In genomic region chr13:81657351-81658052, GRCm38 (mm10) we compare ENCODE assay signal across 8 mouse cellular contexts. TPM values are rescaled to one million over a fixed set of nuclear protein-coding genes. Genes with fewer than 3 reads are reported as not detected.
DNase-seq lines count a peak whose midpoint lies in the region; ATAC-seq and TF ChIP-seq lines count a peak whose summit lies in the region.

Gene Lysmd3, plus strand, starts transcription at chr13:81657663.

- peak within 1 kb of the TSS; percentile 75 for H3K4me3 ChIP-seq in bone marrow macrophage, adult 2 months (ENCODE audit: insufficient read depth, low read length)
- peak within 1 kb of the TSS; percentile 97 for H3K4me3 ChIP-seq in embryonic fibroblast, embryonic 13.5 days (ENCODE audit: insufficient read depth, low read length)
- H3K4me3 ChIP-seq in heart, embryonic 10.5 days: peak within 1 kb of the TSS; percentile 87
- H3K4me3 ChIP-seq in kidney, embryonic 15.5 days (replicated peaks): peak within 1 kb of the TSS; percentile 90

- H3K36me3 ChIP-seq in heart, embryonic 10.5 days: peaks cover 7% of the 10 kb centered on the region; the same call in 1 of the 2 replicates
- H3K36me3 ChIP-seq in kidney, embryonic 15.5 days: no peaks in the 10 kb centered on the region

- peak within 1 kb of the TSS; percentile 63 for H3K4me2 ChIP-seq in kidney, embryonic 15.5 days

- ATAC-seq in kidney, embryonic 15.5 days (replicated peaks; ENCODE audit: low FRiP score): peak; percentile 100
- peak; percentile 93 for ATAC-seq in monocyte, adult 5-6 weeks (replicated peaks; ENCODE audit: insufficient number of reproducible peaks, low FRiP score, low TSS enrichment, poor library complexity, severe bottlenecking)

- no peaks in the 10 kb centered on the region for H3K4me1 ChIP-seq in bone marrow macrophage, adult 2 months (ENCODE audit: control insufficient read depth, insufficient read depth, low read length)
- peaks cover 3% of the 10 kb centered on the region; the same call in 1 of the 2 replicates for H3K4me1 ChIP-seq in embryonic fibroblast, embryonic 13.5 days (ENCODE audit: control insufficient read depth, insufficient read depth, low read length)
- peaks cover 8% of the 10 kb centered on the region for H3K4me1 ChIP-seq in heart, embryonic 10.5 days
- H3K4me1 ChIP-seq in kidney, embryonic 15.5 days: peaks cover 14% of the 10 kb centered on the region

- peak within 1 kb of the TSS; percentile 42 for H3K27ac ChIP-seq in bone marrow macrophage, adult 2 months (ENCODE audit: insufficient read depth, low read depth, low read length)
- peak within 1 kb of the TSS; percentile 24 for H3K27ac ChIP-seq in embryonic fibroblast, embryonic 13.5 days (ENCODE audit: insufficient read depth, low read length)
- H3K27ac ChIP-seq in heart, embryonic 10.5 days: peak within 1 kb of the TSS; percentile 97
- H3K27ac ChIP-seq in kidney, embryonic 15.5 days: peak within 1 kb of the TSS; percentile 93

- no peaks in the 10 kb centered on the region for H3K9me3 ChIP-seq in heart, embryonic 10.5 days
- H3K9me3 ChIP-seq in kidney, embryonic 15.5 days (replicated peaks): no peaks in the 10 kb centered on the region

- DNase-seq in A20 (ENCODE audit: low read depth, low spot score) (peak; percentile 95), liver (peak; percentile 95)
- DNase-seq in heart, embryonic 10.5 days (ENCODE audit: low spot score): peak; percentile 95
- peak; percentile 91 to 96 for DNase-seq in spleen, postnatal 4 days (ENCODE audit: low spot score in 2 of 2)

- under 1% methylated on average over 73 of the region's 73 CpGs for WGBS in heart, embryonic 10.5 days
- WGBS in kidney, embryonic 15.5 days: under 1% methylated on average over 73 of the region's 73 CpGs

- TF ChIP-seq POLR2A in bone marrow macrophage, adult 2 months (IDR thresholded peaks at IDR 0.05; ENCODE audit: borderline replicate concordance, low read depth, low read length): 0 out of 2 replicates have a peak, but pooled peaks have one; percentile 59
- peak; percentile 85 for TF ChIP-seq POLR2A in embryonic fibroblast, embryonic 13.5 days (IDR thresholded peaks at IDR 0.05; ENCODE audit: low read depth, low read length)

- H3K9ac ChIP-seq in kidney, embryonic 15.5 days: peak within 1 kb of the TSS; percentile 85

- no peaks in the 10 kb centered on the region for H3K27me3 ChIP-seq in heart, embryonic 10.5 days (ENCODE audit: insufficient read depth, poor library complexity, severe bottlenecking)
- H3K27me3 ChIP-seq in kidney, embryonic 15.5 days: no peaks in the 10 kb centered on the region

- no peak for TF ChIP-seq CTCF in bone marrow macrophage, adult 2 months (IDR thresholded peaks at IDR 0.05; ENCODE audit: low read depth, low read length)
- TF ChIP-seq CTCF in embryonic fibroblast, embryonic 13.5 days (IDR thresholded peaks at IDR 0.05; ENCODE audit: borderline replicate concordance, insufficient read depth, low read length): no peak

RNA-seq across cellular contexts. Expression of gene Lysmd3, which starts in this region (rescaled TPM):
- polyA plus RNA-seq in bone marrow macrophage, adult 2 months (2012; ENCODE audit: insufficient read depth, insufficient read length, missing spikeins): 18.4 and 18.9 TPM in 2 replicates
- polyA plus RNA-seq in embryonic fibroblast, embryonic 13.5 days (2011; ENCODE audit: insufficient read length, low read depth, missing spikeins): 23.0 and 28.9 TPM in 2 replicates
- 26.8 and 27.0 TPM in 2 replicates for polyA plus RNA-seq in heart, embryonic 10.5 days (2016; fragmentation: Nextera tagmentation; extraction: Ambion mirVana)
- 21.4 and 24.5 TPM in 2 replicates for polyA plus RNA-seq in kidney, embryonic 15.5 days (2015; fragmentation: Nextera tagmentation; extraction: Ambion mirVana)
- total RNA-seq in monocyte, adult 5-6 weeks (2017): 52.9 to 67.6 TPM (median 55.5 TPM) in 3 replicates

Comparison
In these comparisons a context has a peak if more than half of its experiments do, and no peak if none do; other contexts are left out.
1. Peak in every context shown above with its lines: DNase-seq, ATAC-seq, H3K4me3 ChIP-seq and H3K27ac ChIP-seq.
2. H3K27ac ChIP-seq: peak in every context shown above with its lines; median percentile 97 in heart, embryonic 10.5 days; 93 in kidney, embryonic 15.5 days; 42 in bone marrow macrophage, adult 2 months; 24 in embryonic fibroblast, embryonic 13.5 days.